Mouse (Mus musculus) splenic B cell, adult 2 months (primary cell): ENCODE measurements around the gene Zfp128.
"Not testable (repeated sequence)": the region's sequence is repeated elsewhere in the genome, so short reads cannot be mapped to it uniquely, and the experiment has no call there.

Source experiments
- DNase-seq: peaks from one replicate; pipeline ENCODE4 v3.0.0-alpha.2; 2011; ENCODE audit warnings: low read depth, low spot score
- H3K27me3 ChIP-seq: 2 replicates; pipeline ENCODE4 v1.6.1; 2012; ENCODE audit warnings: mild to moderate bottlenecking, low read length, moderate library complexity, mixed read lengths; ENCODE audit not compliant: control insufficient read depth, poor library complexity, insufficient read depth, severe bottlenecking
- H3K36me3 ChIP-seq: 2 replicates; pipeline ENCODE4 v1.6.1; 2012; ENCODE audit warnings: mild to moderate bottlenecking, low read length, moderate library complexity, mixed read lengths; ENCODE audit not compliant: control insufficient read depth, poor library complexity, insufficient read depth, severe bottlenecking

Zfp128 gene

DNA sequence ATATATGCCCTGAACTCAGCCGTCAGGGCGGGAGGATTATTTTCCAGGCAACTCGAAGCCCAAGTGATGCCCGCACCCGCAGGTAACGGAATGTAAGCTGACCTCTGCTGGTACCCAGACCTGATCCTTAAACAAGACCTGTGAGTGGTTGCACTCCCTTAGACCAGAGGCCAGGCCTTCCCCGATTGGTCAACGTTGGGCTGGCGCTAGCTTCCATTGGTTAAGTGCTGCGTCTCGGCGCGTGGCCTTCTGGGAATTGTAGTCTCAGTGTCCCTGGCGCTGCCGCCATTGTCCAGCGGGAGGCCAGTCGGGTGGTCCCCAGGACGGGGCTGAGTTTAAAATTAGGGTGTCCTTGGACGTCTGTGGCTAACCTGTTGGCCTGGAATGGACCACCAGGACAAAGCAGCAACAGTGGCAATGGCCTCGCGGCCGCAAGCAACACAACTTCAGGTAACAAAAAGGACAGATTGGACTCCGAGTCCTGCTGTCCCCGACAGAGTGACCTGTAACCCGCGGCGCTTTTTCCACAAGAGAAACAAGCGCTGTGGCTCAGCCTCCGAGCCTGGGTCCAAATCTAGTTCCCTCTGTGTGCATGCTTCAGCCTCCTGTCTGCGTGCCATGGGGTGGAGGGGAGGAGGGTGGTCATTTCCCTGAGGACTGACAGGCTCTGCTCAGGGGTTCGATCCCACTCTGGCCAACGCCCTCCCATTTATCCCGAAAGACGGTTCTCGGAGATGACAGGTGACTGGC lies at the start of gene Zfp128:
Gene Zfp128 (plus strand): TSS at position 267 of the 750 bp plus-strand sequence.
- Histone ChIP-seq H3K36me3 (no peaks in the 10 kb centered on the region; the same call in 1 of the 2 replicates), H3K27me3 (no peaks in the 10 kb centered on the region)
- DNase-seq, result peak; percentile 94

DNA sequence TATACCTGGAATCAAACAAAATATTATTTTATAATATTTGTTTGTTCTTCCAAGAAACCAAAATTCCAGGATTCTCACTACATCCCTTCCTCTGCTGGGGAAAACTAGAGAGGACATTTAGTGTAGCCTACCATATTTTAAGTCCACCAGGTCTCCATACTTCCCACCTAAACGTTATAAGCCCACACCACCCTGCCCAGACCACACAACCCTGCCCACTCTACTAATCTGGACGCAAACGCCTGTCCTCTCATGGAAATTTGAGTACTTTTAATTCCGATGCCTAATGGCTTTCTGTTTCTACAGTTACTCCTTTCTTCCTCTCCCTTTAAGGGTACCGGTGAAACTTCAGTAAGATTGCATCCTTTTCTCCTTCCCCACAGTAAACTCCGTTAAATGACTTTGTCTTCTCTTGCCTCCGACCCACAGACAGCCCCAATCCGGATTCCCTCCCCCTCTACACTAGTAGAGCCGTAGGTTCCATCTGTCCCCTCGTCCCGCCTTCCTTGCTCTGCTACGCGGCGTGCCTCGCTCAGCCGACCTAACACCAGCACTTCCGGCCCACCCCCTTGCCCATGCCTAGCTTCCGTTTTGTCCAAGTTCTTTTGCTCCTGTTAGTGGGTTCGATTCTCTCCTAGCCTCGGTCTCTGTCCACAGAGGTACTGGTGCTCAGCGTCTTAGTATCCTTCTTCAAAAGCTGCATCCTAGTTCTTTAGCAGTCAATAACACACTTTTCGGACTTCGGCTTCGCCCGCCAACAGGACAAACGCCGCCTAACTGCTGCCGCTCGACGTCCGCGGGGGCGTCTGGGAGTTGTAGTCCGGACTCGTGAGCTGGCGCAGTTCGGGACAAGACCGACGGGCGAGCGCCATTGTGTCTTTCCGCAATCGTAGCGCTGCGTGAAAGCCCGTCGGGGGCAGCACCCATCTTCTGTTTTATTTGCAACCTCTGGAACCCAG lies 46.5 kb upstream of the Zfp128 start, which contains the start of gene Zfp110:
Gene Zfp110 (plus strand): TSS at position 600 of the 959 bp plus-strand sequence.
- Histone ChIP-seq H3K36me3 (peaks cover 17% of the 10 kb centered on the region), H3K27me3 (no peaks in the 10 kb centered on the region)
- DNase-seq, result peak; percentile 92

DNA sequence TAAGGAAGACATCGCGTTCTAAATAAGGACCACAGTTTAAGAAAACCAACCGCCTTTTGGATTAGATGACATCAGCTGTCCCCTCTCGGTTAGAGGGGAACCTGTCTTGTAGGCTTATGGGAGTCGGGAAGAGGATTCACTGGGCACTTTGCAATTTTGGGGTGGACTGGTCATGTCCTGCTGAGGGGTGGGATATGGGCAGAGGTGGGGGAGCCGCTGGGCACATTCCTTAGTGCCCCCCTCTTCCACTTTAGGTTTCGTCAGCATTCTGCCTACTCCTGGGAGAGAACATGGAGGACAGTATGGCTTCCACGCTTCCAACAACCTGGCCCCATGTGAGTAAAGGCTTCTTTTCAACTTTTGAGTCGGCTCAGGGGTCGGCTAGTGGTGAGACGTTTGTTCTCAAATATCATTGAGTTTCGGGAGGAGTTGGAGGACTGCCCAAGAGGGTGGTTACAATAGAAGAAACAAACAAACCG lies 45.7 kb upstream of the Zfp128 start:
- H3K27me3 ChIP-seq, result no peaks in the 10 kb centered on the region
- peaks cover 20% of the 10 kb centered on the region for H3K36me3 ChIP-seq
- DNase-seq, result no peak

DNA sequence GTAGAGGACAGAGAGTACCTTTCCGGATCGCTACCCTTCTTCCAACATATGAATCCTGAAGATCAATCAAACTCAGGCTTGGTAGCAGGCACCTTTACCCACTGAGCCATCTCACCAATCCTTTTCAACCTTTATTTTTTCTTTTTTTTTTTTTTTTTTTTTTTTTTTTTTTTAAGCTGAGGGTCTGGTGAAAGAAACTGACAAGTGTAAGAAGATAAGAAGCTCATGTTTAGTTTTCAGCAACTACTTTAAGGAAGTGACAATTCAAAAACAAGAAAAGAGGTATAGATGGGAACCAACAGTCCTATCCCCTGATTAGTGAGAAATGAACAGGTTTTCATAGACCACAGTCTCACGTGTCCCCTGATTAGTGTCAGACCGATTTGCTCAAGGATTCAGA lies 45.2 kb upstream of the Zfp128 start:
- Histone ChIP-seq H3K27me3 (no peaks in the 10 kb centered on the region), H3K36me3 (peaks cover 23% of the 10 kb centered on the region)
- DNase-seq, result no peak

DNA sequence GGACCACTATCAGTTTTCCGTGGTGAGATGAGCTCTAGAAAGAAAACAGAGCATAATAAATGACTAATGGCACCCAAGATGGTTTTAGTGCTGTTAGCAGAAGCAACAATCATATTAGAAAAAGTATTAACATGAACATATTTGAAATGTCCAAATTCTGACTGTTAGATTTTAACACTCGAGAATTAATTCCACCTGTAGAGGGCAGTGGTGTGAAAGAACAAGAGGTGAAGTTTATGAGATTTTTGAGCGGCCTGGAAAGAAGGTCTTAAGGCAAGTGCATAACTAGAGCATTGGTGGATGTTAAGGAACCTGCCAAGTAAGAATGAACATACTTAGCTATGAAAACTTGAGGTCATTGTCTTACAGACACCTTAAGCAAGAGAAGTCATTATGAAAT lies 6.7 kb upstream of the Zfp128 start:
- Histone ChIP-seq H3K27me3 (no peaks in the 10 kb centered on the region), H3K36me3 (no peaks in the 10 kb centered on the region)
- DNase-seq, result peak; percentile 71

DNA sequence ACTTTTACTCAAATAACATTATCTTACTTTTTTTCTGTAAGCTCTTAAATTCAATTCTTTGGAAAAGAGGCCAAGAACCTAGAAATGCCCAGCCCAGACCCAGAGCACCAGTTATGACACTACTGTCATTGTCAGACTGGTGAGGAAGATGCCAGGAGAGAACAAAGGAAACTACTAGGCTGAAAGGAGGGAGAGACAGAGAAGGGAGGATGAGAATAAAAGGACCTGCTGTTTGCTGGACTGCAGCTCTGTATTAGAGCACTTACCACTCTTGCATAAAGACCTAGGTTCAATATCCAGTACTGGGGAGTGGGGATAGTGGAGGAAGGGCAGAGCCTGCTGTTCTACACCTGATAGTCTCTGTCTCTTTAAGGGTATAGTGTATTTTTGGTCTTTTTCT lies 941 bp upstream of the Zfp128 start:
- Histone ChIP-seq H3K27me3 (no peaks in the 10 kb centered on the region), H3K36me3 (no peaks in the 10 kb centered on the region)
- DNase-seq, result no peak

DNA sequence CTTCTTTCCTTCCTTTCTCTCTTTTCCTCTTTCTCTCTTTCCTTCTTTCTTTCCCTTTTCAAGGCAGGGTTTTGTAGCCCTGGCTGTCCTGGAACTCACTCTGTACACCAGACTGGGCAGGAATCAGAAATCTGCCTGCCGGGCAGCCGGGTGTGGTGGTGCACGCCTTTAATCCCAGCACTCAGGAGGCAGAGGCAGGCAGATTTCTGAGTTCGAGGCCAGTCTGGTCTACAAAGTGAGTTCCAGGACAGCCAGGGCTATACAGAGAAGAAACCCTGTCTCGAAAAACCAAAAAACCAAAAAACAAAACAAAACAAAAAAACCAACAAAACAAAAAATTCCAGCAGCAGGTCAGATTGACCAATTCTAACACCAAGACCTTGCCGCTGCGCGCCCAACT lies 480 bp upstream of the Zfp128 start:
- not testable (repeated sequence) for H3K36me3 ChIP-seq, DNase-seq, H3K27me3 ChIP-seq

DNA sequence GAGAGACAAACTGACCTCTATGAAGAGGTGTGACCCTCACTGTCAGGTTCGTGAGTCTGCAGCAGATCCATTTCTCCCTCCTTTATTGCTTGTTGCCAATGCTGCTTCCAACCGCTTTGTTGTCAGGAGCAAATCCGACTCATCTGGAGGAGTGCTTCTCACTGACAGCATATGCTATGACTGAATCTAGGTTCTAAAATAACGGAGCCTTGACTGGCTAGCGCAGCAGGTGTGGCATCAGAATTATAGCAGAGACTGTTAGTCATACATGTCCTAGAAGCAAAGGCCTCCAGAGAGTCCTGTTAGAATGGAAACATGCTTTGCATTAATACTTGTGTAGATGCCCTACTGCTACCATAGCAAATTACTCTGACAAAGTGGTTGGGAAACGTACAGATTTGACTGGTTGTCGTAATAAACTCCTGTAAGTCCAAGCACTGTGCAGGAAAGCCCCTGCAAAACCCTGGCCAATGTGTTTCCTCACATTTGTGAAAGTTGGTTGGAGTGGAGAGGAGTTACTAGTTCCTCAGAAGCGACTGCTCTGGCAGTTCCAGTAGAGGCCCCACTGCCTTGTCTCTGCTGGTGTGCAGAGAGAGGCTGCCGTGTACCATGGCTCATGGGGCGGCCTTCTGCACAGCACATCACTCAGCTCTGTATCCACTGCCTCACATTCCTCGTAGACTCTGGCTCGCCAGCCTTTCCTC lies 5.7 kb downstream of the Zfp128 start:
- DNase-seq, result no peak

DNA sequence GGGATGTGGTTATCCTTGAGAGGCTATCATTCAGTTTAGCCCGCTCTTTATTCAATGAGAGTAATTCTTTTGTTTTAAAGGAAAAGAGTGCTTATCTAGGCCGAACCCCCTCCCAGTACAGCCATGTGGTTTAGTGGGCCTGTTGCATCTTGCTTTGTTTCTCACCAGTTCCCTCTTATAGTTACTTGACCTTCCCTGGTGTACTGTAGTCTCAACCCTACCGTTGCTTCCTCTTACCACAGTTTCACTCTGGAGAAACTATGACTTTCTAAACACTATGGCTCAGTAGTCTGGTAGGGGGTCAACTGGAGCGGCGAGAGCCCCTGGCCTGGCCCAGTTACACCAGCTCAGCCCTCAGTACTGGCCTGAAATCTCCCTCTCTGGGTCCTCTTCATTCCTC lies 6.6 kb downstream of the Zfp128 start:
- Histone ChIP-seq H3K27me3 (no peaks in the 10 kb centered on the region; the same call in 1 of the 2 replicates), H3K36me3 (no peaks in the 10 kb centered on the region; the same call in none of the 2 replicates)
- no peak for DNase-seq

More for the DNA sequence above, 5.7 kb downstream of the Zfp128 start:
- no peaks in the 10 kb centered on the region; the same call in 1 of the 2 replicates for H3K27me3 ChIP-seq
- H3K36me3 ChIP-seq, result no peaks in the 10 kb centered on the region; the same call in none of the 2 replicates

DNA sequence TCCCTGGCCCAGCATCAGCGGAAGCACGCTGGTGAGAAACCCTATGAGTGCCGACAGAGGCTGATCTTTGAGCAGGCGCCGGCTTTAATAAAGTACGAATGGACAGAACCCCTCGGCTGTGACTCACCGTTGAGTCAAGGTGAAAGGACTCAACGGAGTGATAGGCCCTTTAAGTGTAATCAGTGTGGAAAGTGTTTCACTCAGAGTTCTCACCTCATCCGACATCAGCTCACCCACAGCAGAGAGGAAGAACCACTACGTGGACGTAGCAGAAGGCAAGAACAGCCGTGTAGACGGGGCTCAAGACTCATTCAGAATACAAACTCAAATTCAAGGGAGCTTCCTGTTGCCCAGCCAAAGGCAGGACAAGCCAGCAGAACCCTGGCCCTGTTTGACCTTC lies 10.0 kb downstream of the Zfp128 start:
- no peak for DNase-seq
- Histone ChIP-seq H3K27me3 (no peaks in the 10 kb centered on the region; the same call in 1 of the 2 replicates), H3K36me3 (no peaks in the 10 kb centered on the region; the same call in 1 of the 2 replicates)

DNA sequence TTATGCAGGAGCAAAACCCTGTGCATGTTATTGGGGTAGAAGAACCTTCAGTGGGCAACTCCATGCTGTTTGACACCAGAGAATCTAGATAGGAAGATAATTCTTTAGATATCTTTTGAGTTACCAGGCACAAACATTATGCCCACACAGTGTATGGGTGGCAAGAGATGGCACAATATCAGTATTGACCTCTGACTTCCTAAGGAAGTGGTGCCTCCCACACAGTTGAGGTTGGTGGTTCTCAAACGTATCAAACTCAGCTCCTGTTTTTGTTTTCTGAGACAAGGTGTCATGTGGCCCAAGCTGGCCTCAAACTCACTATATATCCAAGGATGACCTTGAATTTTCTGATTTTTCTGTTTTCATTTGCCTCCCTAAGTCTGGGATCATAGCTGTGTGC lies 10.4 kb downstream of the Zfp128 start:
- H3K27me3 ChIP-seq, result no peaks in the 10 kb centered on the region; the same call in 1 of the 2 replicates
- H3K36me3 ChIP-seq, result no peaks in the 10 kb centered on the region; the same call in 1 of the 2 replicates
- DNase-seq, result no peak

DNA sequence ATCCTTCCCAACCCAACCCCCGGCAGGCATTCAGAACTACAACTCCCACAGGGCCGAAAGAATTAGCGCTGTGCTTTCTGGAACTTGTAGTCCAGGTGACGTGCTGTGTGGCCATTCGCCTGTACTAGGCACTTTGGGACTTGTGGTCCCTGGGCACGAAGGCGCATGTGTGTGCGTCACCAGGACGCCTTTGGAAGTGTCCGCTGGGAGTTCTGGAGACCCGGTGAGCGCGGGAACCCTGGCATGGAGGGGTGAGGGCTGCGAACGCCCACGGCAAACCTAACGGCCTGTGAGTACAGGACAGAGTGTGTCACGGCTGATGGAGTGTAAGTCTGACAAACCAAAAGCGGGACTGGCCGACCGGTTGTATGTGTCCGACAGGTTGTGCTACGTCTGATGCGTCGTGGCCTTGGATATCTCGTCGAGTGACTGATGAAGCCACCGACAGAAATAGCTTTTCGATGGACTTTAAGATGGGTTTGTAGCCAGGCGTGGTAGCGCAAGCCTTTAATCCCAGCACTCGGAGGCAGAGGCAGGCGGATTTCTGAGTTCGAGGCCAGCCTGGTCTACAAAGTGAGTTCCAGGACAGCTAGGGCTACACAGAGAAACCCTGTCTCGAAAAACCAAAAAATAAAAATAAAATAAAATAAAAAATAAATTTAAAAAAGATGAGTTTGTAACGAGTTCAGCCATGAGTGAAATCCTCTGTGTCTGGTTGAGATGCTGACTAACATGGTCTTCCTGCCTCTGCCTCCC lies 16.9 kb downstream of the Zfp128 start, which contains the start of gene Zscan22:
Gene Zscan22 (plus strand): TSS at position 161 of the 756 bp plus-strand sequence.
- Histone ChIP-seq H3K36me3 (peaks cover 4% of the 10 kb centered on the region; the same call in 1 of the 2 replicates), H3K27me3 (no peaks in the 10 kb centered on the region)
- peak; percentile 90 for DNase-seq

DNA sequence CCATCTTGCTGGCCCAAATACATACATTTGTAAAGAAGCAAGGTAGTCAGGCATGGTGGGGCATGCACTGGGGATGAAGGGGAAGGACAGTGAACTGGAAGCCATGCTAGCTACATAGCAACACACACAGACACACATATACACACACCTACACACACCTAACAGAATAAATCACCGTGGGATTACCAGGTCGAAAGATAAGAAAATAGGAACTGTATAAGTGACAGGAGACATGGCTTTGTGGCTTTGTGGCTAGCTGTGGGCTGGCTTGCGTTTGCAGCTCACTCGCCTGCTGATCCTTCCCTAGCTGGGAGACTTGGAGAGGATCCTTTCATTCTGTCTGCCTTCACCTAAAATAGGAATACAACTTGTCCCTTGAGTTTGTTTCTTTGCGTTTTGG lies 20.5 kb downstream of the Zfp128 start:
- H3K36me3 ChIP-seq, result peaks cover 9% of the 10 kb centered on the region
- no peak for DNase-seq
- no peaks in the 10 kb centered on the region for H3K27me3 ChIP-seq
